Mouse (Mus musculus) adrenal gland, adult 2 months (tissue): ENCODE data around the gene Abcg8. TPM values are rescaled to one million over a fixed set of nuclear protein-coding genes. Genes with fewer than 3 reads are reported as not detected.

Source experiments
- polyA plus RNA-seq: library from polyadenylated mRNA; depleted of rRNA; stranded (reverse); fragments of >200 nt; gene quantifications from 2 replicates; pipeline ENCODE4 v1.2.3, GENCODE M21; 2012; rRNA removed
- total RNA-seq, 2 experiments: library from RNA; stranded (reverse); gene quantifications; 2 replicates each; pipeline ENCODE4 v1.2.3; 2021

The Abcg8 gene
- total and polyA plus RNA-seq, 3 experiments = 0.09 to 0.14 TPM; not detected in 1

Other genes starting within 250 kb of the Abcg8 start
- 10 to 100 TPM; 19.4 to 21.2 TPM for gene Thada, start 210.1 kb upstream of the Abcg8 start, total RNA-seq
- 8.1 and 11.9 TPM in 2 replicates for gene Thada, start 210.1 kb upstream of the Abcg8 start, polyA plus RNA-seq
- gene Plekhh2, start 164.4 kb upstream of the Abcg8 start, total RNA-seq = 1 to 10 TPM; 3.0 to 4.4 TPM
- 0.98 and 1.0 TPM in 2 replicates for gene Plekhh2, start 164.4 kb upstream of the Abcg8 start, polyA plus RNA-seq
- 10 to 100 TPM; 19.1 to 40.9 TPM for gene Dync2li1, start 49.8 kb upstream of the Abcg8 start, total RNA-seq
- gene Dync2li1, start 49.8 kb upstream of the Abcg8 start, polyA plus RNA-seq = 0.52 and 0.88 TPM in 2 replicates
- gene Abcg5, start 6.7 kb downstream of the Abcg8 start, total RNA-seq = not detected
- 0.11 TPM in 1 of 2 replicates, not detected in the other for gene Abcg5, start 6.7 kb downstream of the Abcg8 start, polyA plus RNA-seq
- 10 to 100 TPM; 67.1 to 72.5 TPM for gene Lrpprc, start 114.5 kb downstream of the Abcg8 start, total RNA-seq
- gene Lrpprc, start 114.5 kb downstream of the Abcg8 start, polyA plus RNA-seq = 19.9 and 21.6 TPM in 2 replicates